Mouse (Mus musculus) MEL (cell line): ENCODE results near the gene Tcea2.

Experiments
- CTCF ChIP-seq, 3 experiments: IDR thresholded peaks in 2 of 3; conservative IDR thresholded peaks in 1 of 3; 2 replicates each; pipeline ENCODE4 v1.5.1; 2011 to 2012; ENCODE audit warnings: low read length in 3 of 3, low read depth in 2 of 3, mild to moderate bottlenecking in 2 of 3, improper control_type of control experiment in 1 of 3, inconsistent platforms in 1 of 3, mixed read lengths in 1 of 3, moderate library complexity in 1 of 3; ENCODE audit not compliant: control insufficient read depth in 1 of 3, insufficient read depth in 1 of 3, poor library complexity in 1 of 3, severe bottlenecking in 1 of 3
- EP300 ChIP-seq, 2 experiments: IDR thresholded peaks; 2 replicates each; pipeline ENCODE4 v1.6.1; 2011; ENCODE audit warnings: improper control_type of control experiment in 2 of 2, low read length in 2 of 2, low read depth in 1 of 2, mild to moderate bottlenecking in 1 of 2
- JUND ChIP-seq: IDR thresholded peaks from 2 replicates; pipeline ENCODE4 v1.6.1; 2011; ENCODE audit warnings: low read depth, mild to moderate bottlenecking, improper control_type of control experiment, low read length
- NRF1 ChIP-seq: IDR thresholded peaks from 2 replicates; pipeline ENCODE4 v1.6.1; 2014; ENCODE audit warnings: low read depth, mild to moderate bottlenecking, inconsistent platforms, low read length, improper control_type of control experiment, moderate library complexity; ENCODE audit not compliant: poor library complexity, insufficient read depth, severe bottlenecking
- POLR2A ChIP-seq, 2 experiments: IDR thresholded peaks; 2 replicates each; pipeline ENCODE4 v1.6.1; 2011 to 2012; ENCODE audit warnings: low read length in 2 of 2, mild to moderate bottlenecking in 2 of 2, control low read depth in 1 of 2, improper control_type of control experiment in 1 of 2, low read depth in 1 of 2, moderate library complexity in 1 of 2; ENCODE audit not compliant: control insufficient read depth in 1 of 2, insufficient read depth in 1 of 2, poor library complexity in 1 of 2
- POLR2AphosphoS5 ChIP-seq: IDR thresholded peaks from 2 replicates; pipeline ENCODE4 v1.6.1; 2012; ENCODE audit warnings: low read depth, borderline replicate concordance, mild to moderate bottlenecking, inconsistent platforms, low read length, moderate library complexity, mixed read lengths
- TCF12 ChIP-seq: IDR thresholded peaks from 2 replicates; pipeline ENCODE4 v1.6.1; 2014; ENCODE audit warnings: low read depth, mild to moderate bottlenecking, inconsistent platforms, low read length, improper control_type of control experiment, moderate library complexity
- USF1 ChIP-seq: IDR thresholded peaks from 2 replicates; pipeline ENCODE4 v1.6.1; 2014; ENCODE audit warnings: low read depth, mild to moderate bottlenecking, inconsistent platforms, low read length, improper control_type of control experiment, moderate library complexity
- ZMIZ1 ChIP-seq: IDR thresholded peaks from 2 replicates; pipeline ENCODE4 v1.6.1; 2012; ENCODE audit warnings: low read depth, mild to moderate bottlenecking, inconsistent platforms, low read length, improper control_type of control experiment, moderate library complexity

DNA sequence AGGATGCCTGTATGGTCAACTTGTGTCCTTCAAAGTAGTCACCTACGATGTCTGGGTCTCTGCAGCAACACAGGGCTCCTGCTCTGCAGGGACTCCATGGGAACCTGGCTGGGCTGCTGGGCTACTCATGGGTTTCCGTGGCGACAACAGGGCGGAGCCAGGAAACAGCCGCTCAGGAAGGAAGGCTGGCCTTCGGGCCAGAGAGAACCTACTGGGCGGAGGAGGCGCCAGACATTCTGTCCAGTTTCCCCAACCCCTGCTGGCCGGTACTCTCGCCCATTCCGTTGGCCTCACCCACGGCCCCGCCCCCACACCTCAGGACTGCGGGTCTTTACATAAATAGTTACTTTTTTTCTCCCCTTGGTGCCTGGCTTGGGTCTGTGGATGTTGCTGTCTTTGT, 4.7 kb upstream of the Tcea2 start:
- TF ChIP-seq NRF1 (no peak), ZMIZ1 (no peak), EP300 (IDR thresholded peaks at IDR 0.05; ENCODE audit: low read depth in 1 of 2, low read length in 2 of 2) (no peak), CTCF (IDR thresholded peaks at IDR 0.05 in 2 of 3, conservative IDR thresholded peaks at IDR 0.05 in 1 of 3; ENCODE audit: control insufficient read depth in 1 of 3, insufficient read depth in 1 of 3, low read depth in 2 of 3, low read length in 3 of 3, poor library complexity in 1 of 3, severe bottlenecking in 1 of 3) (no peak), USF1 (no peak), POLR2AphosphoS5 (no peak), POLR2A (IDR thresholded peaks at IDR 0.05; ENCODE audit: control insufficient read depth in 1 of 2, insufficient read depth in 1 of 2, low read depth in 1 of 2, low read length in 2 of 2, poor library complexity in 1 of 2) (no peak), TCF12 (no peak), JUND (no peak)
